Mouse (Mus musculus): ENCODE measurements around the gene Mcrs1.

DNA sequence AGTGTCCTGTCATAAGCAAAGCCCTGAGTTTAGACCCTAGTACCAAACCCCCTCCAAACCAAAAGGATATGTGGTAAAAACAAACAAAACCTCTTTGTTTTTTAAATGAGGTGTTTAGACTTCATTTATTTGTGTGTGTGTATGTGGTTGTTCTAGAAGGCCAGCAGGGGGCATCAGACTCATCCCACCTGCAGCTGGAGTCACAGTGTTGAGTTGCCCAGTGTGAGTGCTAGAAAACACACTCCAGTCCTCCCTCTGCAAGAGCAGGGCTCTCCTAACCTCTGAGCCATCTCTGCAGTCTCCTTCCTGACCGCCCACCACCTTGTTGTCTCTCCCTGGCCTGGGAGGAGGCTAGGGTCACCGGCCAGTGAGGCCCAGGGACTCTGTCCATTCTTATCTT, 36.8 kb downstream of the Mcrs1 start:
- peak; percentile 68 for TF ChIP-seq CTCF (IDR thresholded peaks at IDR 0.05; ENCODE audit: insufficient read depth, low read length)
- TF ChIP-seq POLR2A (IDR thresholded peaks at IDR 0.05; ENCODE audit: borderline replicate concordance, extremely low read depth, low read depth, low read length), result no peak

All from lung, adult 2 months (tissue).